Mouse (Mus musculus) G1E (cell line): Measurements from ENCODE around the gene Snupn. TPM values are rescaled to one million over a fixed set of nuclear protein-coding genes. Genes with fewer than 3 reads are reported as not detected.
A peak's percentile ranks its signal among the peaks of the same experiment; 100 is the strongest.
"Not testable (repeated sequence)": the region's sequence is repeated elsewhere in the genome, so short reads cannot be mapped to it uniquely, and the experiment has no call there.

Experiments used
- ATAC-seq: 2 replicates; pipeline ENCODE4 v1.8.0; 2016; ENCODE audit warnings: mild to moderate bottlenecking; ENCODE audit not compliant: insufficient number of reproducible peaks, poor library complexity, low FRiP score, severe bottlenecking; ENCODE audit errors: extremely low read depth
- DNase-seq: peaks from one replicate; pipeline ENCODE4 v3.0.0; 2012; ENCODE audit warnings: low spot score
- H3K27me3 ChIP-seq: 2 replicates; pipeline ENCODE4 v1.6.1; 2012; ENCODE audit warnings: mild to moderate bottlenecking, low read length, inconsistent platforms; ENCODE audit not compliant: insufficient read depth
- H3K36me3 ChIP-seq: replicated peaks from 2 replicates; pipeline ENCODE3; 2012; ENCODE audit warnings: mild to moderate bottlenecking, inconsistent platforms
- H3K4me1 ChIP-seq: 2 replicates; pipeline ENCODE4 v1.6.1; 2012; ENCODE audit warnings: low read depth, low read length, inconsistent platforms, mixed read lengths; ENCODE audit not compliant: insufficient read depth
- H3K4me3 ChIP-seq: 2 replicates; pipeline ENCODE4 v1.5.1; 2012; ENCODE audit warnings: low read depth, mild to moderate bottlenecking, inconsistent platforms, low read length, moderate library complexity, mixed read lengths
- H3K9me3 ChIP-seq: replicated peaks from 2 replicates; pipeline ENCODE4 v1.6.1; 2012; ENCODE audit warnings: inconsistent platforms
- CTCF ChIP-seq: IDR thresholded peaks from 2 replicates; pipeline ENCODE4 v1.5.1; 2012; ENCODE audit warnings: low read depth, low read length, inconsistent platforms, mixed read lengths
- GATA1 ChIP-seq: IDR thresholded peaks from 2 replicates; pipeline ENCODE4 v1.6.1; 2012; ENCODE audit warnings: borderline replicate concordance, low read length, inconsistent platforms, mixed read lengths
- GATA2 ChIP-seq: IDR thresholded peaks from 2 replicates; pipeline ENCODE4 v1.6.1; 2012; ENCODE audit warnings: low read depth, low read length, inconsistent platforms, borderline replicate concordance
- POLR2AphosphoS5 ChIP-seq: IDR thresholded peaks from 2 replicates; pipeline ENCODE4 v1.6.1; 2012; ENCODE audit warnings: low read depth, low read length, inconsistent platforms; ENCODE audit not compliant: insufficient replicate concordance
- TAL1 ChIP-seq: conservative IDR thresholded peaks from 2 replicates; pipeline ENCODE4 v1.6.1; 2012; ENCODE audit warnings: low read depth, low read length, inconsistent platforms, mixed read lengths
- polyA plus RNA-seq: library from polyadenylated mRNA; stranded (reverse); fragments of >175 nt; gene quantifications from 2 replicates; pipeline ENCODE4 v1.2.3, GENCODE M21; 2012
- total RNA-seq, 2 experiments: library from RNA; stranded (forward) in 1 of 2; stranded (reverse) in 1 of 2; fragments of 200-1000 nt in 1 of 2; fragments of >200 nt in 1 of 2; fragmentation: Nextera tagmentation in 1 of 2; gene quantifications; 2 replicates each; pipeline ENCODE4 v1.2.3; 2014 to 2017

The Snupn gene
- total RNA-seq (2014; fragmentation: Nextera tagmentation) (18.2 and 19.2 TPM in 2 replicates), total RNA-seq (2017) (18.7 and 21.3 TPM in 2 replicates), polyA plus RNA-seq (1.7 and 2.4 TPM in 2 replicates)

- DNase-seq (peak; percentile 79), ATAC-seq (peak; percentile 99)
- peaks cover 19% of the 10 kb centered on the region for H3K36me3 ChIP-seq
- H3K4me3 ChIP-seq = peak within 1 kb of the TSS; percentile 74
- H3K4me1 ChIP-seq = peaks cover 34% of the 10 kb centered on the region
- H3K27me3 ChIP-seq = no peaks in the 10 kb centered on the region
- no peak for TF ChIP-seq CTCF
- TF ChIP-seq GATA1 = no peak
- peak; percentile 65; the same call in 1 of the 2 replicates for TF ChIP-seq POLR2AphosphoS5
- H3K9me3 ChIP-seq = no peaks in the 10 kb centered on the region
Measured at GRCm38 (mm10) chr9:56950414-56951400, at the start of gene Snupn. TSS of gene Snupn (plus strand) at chr9:56950878.

- no peak for ATAC-seq
- no peak overlapping the region for H3K4me3 ChIP-seq
Measured at GRCm38 (mm10) chr9:56901187-56901586, 49.5 kb upstream of the Snupn start.

GRCm38 (mm10) chr9:56903662-56904061, 47.0 kb upstream of the Snupn start:
- DNase-seq = no peak
- ATAC-seq = no peak
- TF ChIP-seq POLR2AphosphoS5 = no peak
- TF ChIP-seq GATA2 = no peak
- TF ChIP-seq CTCF = no peak
- TF ChIP-seq TAL1 = no peak
- no peak for TF ChIP-seq GATA1
- Histone ChIP-seq H3K27me3 (peaks cover 21% of the 10 kb centered on the region), H3K4me1 (0 out of 2 replicates have a peak, but pooled peaks cover 4% of the 10 kb centered on the region), H3K9me3 (no peaks in the 10 kb centered on the region), H3K36me3 (no peaks in the 10 kb centered on the region), H3K4me3 (no peak overlapping the region)

More at GRCm38 (mm10) chr9:56901187-56901586, 49.5 kb upstream of the Snupn start:
- Histone ChIP-seq H3K9me3 (no peaks in the 10 kb centered on the region), H3K4me1 (0 out of 2 replicates have a peak, but pooled peaks cover 4% of the 10 kb centered on the region), H3K36me3 (no peaks in the 10 kb centered on the region), H3K27me3 (peaks cover 32% of the 10 kb centered on the region)
- no peak for DNase-seq
- TF ChIP-seq CTCF (no peak), POLR2AphosphoS5 (no peak), TAL1 (no peak), GATA2 (no peak), GATA1 (no peak)

- no peak for TF ChIP-seq TAL1
- no peak for TF ChIP-seq POLR2AphosphoS5
- no peak for TF ChIP-seq GATA1
- TF ChIP-seq GATA2 = no peak
- TF ChIP-seq CTCF = no peak
Measured at GRCm38 (mm10) chr9:56907549-56907948, 43.1 kb upstream of the Snupn start.

GRCm38 (mm10) chr9:56909991-56910390, 40.7 kb upstream of the Snupn start:
- not testable (repeated sequence) for DNase-seq, H3K4me1 ChIP-seq, H3K4me3 ChIP-seq, ATAC-seq, H3K9me3 ChIP-seq, H3K36me3 ChIP-seq
- peaks cover 49% of the 10 kb centered on the region for H3K27me3 ChIP-seq

More at GRCm38 (mm10) chr9:56907549-56907948, 43.1 kb upstream of the Snupn start:
- Histone ChIP-seq H3K27me3 (peaks cover 26% of the 10 kb centered on the region), H3K9me3 (no peaks in the 10 kb centered on the region), H3K36me3 (no peaks in the 10 kb centered on the region), H3K4me1 (0 out of 2 replicates have a peak, but pooled peaks cover 4% of the 10 kb centered on the region), H3K4me3 (no peak overlapping the region)
- DNase-seq (no peak), ATAC-seq (no peak)

- no peaks in the 10 kb centered on the region for H3K36me3 ChIP-seq
- no peak overlapping the region for H3K4me3 ChIP-seq
- no peaks in the 10 kb centered on the region for H3K4me1 ChIP-seq
- DNase-seq = no peak
- no peak for ATAC-seq
- peaks cover 45% of the 10 kb centered on the region for H3K27me3 ChIP-seq
- H3K9me3 ChIP-seq = no peaks in the 10 kb centered on the region
- TF ChIP-seq GATA2 (no peak), POLR2AphosphoS5 (no peak), CTCF (no peak), GATA1 (no peak), TAL1 (no peak)
Measured at GRCm38 (mm10) chr9:56911017-56911416, 39.7 kb upstream of the Snupn start.
